Mouse (Mus musculus) cerebellum, adult 2 months (tissue): ENCODE measurements around the gene Capn11.

Experiments used
- CTCF ChIP-seq: fragments of 200-500 bp; IDR thresholded peaks from 2 replicates; pipeline ENCODE4 v1.5.1; 2011; ENCODE audit warnings: low read depth, mild to moderate bottlenecking, control low read depth, low read length, moderate library complexity, borderline replicate concordance; ENCODE audit not compliant: insufficient read depth
- POLR2A ChIP-seq: fragments of 200-500 bp; IDR thresholded peaks from 2 replicates; pipeline ENCODE4 v1.6.1; 2011; ENCODE audit warnings: low read length, control low read depth, borderline replicate concordance; ENCODE audit not compliant: insufficient read depth

DNA sequence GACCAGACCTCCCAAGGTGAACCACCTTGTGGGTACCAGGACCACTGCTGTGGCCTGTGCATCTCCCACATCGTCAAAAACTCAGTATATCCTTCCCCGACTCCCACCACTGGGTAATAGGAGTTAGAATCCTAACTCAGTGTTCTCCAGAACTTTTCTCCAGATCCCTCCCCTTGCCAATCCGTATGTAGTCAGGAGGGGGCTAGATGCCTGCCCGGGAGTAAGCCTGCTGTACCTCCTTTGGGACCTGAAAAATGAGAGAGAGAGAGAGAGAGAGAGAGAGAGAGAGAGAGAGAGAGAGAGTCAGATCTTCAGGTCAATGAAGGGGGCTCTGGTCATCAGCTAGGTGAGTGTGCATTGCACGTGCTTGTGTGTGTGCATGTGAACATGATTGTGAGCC, 25.1 kb downstream of the Capn11 start:
- TF ChIP-seq POLR2A (no peak), CTCF (no peak)
